Mouse (Mus musculus) E14TG2a.4 (cell line): ENCODE measurements around the gene Ush2a.

ENCODE experiments used
- H3K27me3 ChIP-seq: 2 replicates; pipeline ENCODE4 v1.6.1; 2014; ENCODE audit warnings: low read length, control low read depth; ENCODE audit not compliant: insufficient read depth
- H3K36me3 ChIP-seq: 2 replicates; pipeline ENCODE4 v1.6.1; 2014; ENCODE audit warnings: low read length, control low read depth; ENCODE audit not compliant: insufficient read depth
- H3K4me1 ChIP-seq: replicated peaks from 2 replicates; pipeline ENCODE4 v1.6.1; 2014; ENCODE audit warnings: low read depth, low read length, control low read depth
- H3K4me3 ChIP-seq: replicated peaks from 2 replicates; pipeline ENCODE4 v1.5.1; 2014; ENCODE audit warnings: mild to moderate bottlenecking, low read length
- H3K9me3 ChIP-seq: 2 replicates; pipeline ENCODE4 v1.6.1; 2014; ENCODE audit warnings: low read length, control low read depth
- CTCF ChIP-seq: conservative IDR thresholded peaks from 2 replicates; pipeline ENCODE4 v1.5.1; 2014; ENCODE audit warnings: low read length
- NANOG ChIP-seq: IDR thresholded peaks from 2 replicates; pipeline ENCODE4 v1.6.1; 2014; ENCODE audit warnings: borderline replicate concordance, low read length, mixed read lengths
- POU5F1 ChIP-seq: IDR thresholded peaks from 2 replicates; pipeline ENCODE4 v1.6.1; 2014; ENCODE audit warnings: low read length, borderline replicate concordance

Gene Ush2a

DNA sequence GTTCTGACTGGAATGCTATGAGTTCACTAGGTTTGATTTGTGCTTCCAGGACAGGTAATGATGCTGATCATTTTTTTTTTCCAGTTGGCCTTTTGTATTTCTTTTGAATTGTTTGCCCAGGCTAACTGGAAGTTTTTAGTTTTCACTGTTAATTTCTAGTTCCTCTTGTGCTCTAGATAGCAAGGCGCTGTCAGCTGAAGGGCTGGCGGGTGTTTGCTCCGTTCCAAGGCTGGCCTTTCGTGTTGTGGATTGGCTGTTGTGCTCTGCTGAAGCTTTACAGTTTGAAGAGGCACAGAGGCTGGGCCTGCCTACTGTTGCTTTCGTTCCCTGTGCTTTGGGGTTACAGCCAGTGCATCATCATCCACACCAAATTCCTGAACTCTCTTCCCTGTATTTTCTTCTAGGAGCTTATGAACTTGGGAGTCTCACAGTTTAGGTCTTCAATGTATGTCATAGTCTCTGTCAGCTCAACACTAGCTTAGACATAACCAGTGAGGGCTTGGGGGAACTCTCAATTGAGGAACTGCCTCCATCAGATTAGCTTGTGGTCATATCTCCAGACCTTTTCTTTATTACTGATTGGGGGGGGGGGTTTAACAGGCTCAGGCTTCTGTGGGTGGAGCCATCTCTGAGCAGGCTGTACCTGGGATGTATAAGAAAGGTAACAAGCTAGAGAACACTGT is 575.9 kb downstream of the Ush2a start:
- TF ChIP-seq NANOG (no peak), CTCF (no peak), POU5F1 (no peak)
- Histone ChIP-seq H3K4me3 (no peak overlapping the region), H3K4me1 (no peaks in the 10 kb centered on the region), H3K27me3 (no peaks in the 10 kb centered on the region), H3K9me3 (no peaks in the 10 kb centered on the region), H3K36me3 (no peaks in the 10 kb centered on the region)

- no peaks in the 10 kb centered on the region for H3K36me3 ChIP-seq
- TF ChIP-seq CTCF, result no peak
- TF ChIP-seq NANOG, result no peak
- TF ChIP-seq POU5F1, result no peak
- H3K4me1 ChIP-seq, result peaks cover 6% of the 10 kb centered on the region
- no peaks in the 10 kb centered on the region for H3K27me3 ChIP-seq
- no peaks in the 10 kb centered on the region for H3K9me3 ChIP-seq
- no peak overlapping the region for H3K4me3 ChIP-seq
Observed at GRCm38 (mm10) chr1:188847242-188847641, 585.4 kb downstream of the Ush2a start.

DNA sequence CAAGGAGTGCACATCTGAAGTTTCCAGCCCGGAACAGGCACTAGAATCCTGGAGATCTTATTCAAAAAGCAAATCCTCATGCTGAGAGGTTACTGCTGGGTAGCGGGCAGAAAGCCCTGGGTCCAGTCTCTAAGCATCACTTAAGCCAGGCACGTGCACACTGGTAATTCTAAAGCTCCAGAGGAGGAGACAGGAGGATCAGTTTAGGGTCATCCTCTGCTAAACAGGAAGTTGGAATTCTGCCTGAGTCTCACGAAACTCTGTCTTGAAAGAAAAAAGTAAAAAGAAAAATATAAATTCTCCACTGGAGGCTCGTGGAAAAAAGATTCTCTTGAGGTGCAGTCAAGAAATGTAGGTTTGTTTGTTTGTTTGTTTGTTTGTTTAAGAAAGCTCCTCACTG is 591.0 kb downstream of the Ush2a start:
- no peak for TF ChIP-seq CTCF
- TF ChIP-seq POU5F1, result no peak
- no peak for TF ChIP-seq NANOG
- Histone ChIP-seq H3K4me1 (peaks cover 32% of the 10 kb centered on the region), H3K9me3 (no peaks in the 10 kb centered on the region), H3K36me3 (no peaks in the 10 kb centered on the region), H3K27me3 (no peaks in the 10 kb centered on the region), H3K4me3 (no peak overlapping the region)

GRCm38 (mm10) chr1:188854240-188854639 is 592.4 kb downstream of the Ush2a start:
- TF ChIP-seq NANOG (peak; percentile 32; the same call in 1 of the 2 replicates), POU5F1 (peak; percentile 91), CTCF (no peak)
- no peaks in the 10 kb centered on the region for H3K36me3 ChIP-seq
- no peaks in the 10 kb centered on the region for H3K27me3 ChIP-seq
- H3K9me3 ChIP-seq, result no peaks in the 10 kb centered on the region
- H3K4me3 ChIP-seq, result 0 out of 2 replicates have a peak overlapping the region, but pooled peaks have one; percentile 7
- peaks cover 32% of the 10 kb centered on the region for H3K4me1 ChIP-seq

DNA sequence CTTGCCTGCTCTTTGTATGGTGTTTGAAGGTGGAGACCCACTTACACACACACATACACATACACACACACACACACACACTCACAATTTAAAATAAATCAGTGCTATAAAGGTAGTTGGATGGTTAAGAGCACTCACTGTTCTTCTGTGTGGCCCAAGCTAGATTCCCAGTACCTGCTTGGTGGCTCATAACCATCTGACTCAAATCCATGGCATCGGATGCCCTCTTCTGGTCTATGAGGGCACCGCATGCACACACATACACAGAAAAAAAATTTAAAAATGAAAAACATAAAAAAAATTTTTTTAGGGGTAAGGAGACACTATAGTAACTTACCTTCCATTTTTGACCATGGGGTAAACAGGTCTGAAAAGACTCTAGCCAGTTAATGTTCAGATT is 593.2 kb downstream of the Ush2a start:
- no peaks in the 10 kb centered on the region for H3K27me3 ChIP-seq
- peaks cover 32% of the 10 kb centered on the region for H3K4me1 ChIP-seq
- H3K9me3 ChIP-seq, result no peaks in the 10 kb centered on the region
- TF ChIP-seq CTCF, result peak; percentile 33; the same call in 1 of the 2 replicates
- no peak for TF ChIP-seq NANOG
- no peaks in the 10 kb centered on the region for H3K36me3 ChIP-seq
- no peak overlapping the region for H3K4me3 ChIP-seq

GRCm38 (mm10) chr1:188859718-188860117 is 597.9 kb downstream of the Ush2a start:
- Histone ChIP-seq H3K4me1 (peaks cover 9% of the 10 kb centered on the region), H3K4me3 (no peak overlapping the region)
- TF ChIP-seq POU5F1, result no peak
- TF ChIP-seq CTCF, result no peak
- no peak for TF ChIP-seq NANOG

DNA sequence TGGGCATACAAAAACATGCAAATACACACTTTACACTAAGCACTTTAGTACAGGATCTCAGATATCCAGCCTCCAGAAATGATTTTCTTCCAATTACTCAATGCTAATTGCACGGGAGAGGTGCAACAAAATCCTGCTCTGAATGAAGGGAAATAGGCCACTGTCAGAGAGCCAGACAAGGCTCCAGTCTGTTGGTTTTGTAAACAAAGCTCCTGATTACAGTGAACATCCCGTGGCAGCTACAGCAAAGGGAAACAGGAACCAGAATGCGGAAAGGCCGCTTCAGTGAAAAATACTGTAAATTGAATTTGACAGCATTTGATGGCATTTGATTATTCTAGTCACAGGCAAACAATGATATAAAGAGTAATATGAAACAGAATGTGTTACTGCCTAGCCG is 604.1 kb downstream of the Ush2a start:
- Histone ChIP-seq H3K4me1 (no peaks in the 10 kb centered on the region), H3K4me3 (no peak overlapping the region), H3K27me3 (no peaks in the 10 kb centered on the region), H3K9me3 (no peaks in the 10 kb centered on the region), H3K36me3 (no peaks in the 10 kb centered on the region)
- TF ChIP-seq CTCF (no peak), POU5F1 (no peak), NANOG (no peak)

More at GRCm38 (mm10) chr1:188859718-188860117, 597.9 kb downstream of the Ush2a start:
- Histone ChIP-seq H3K9me3 (no peaks in the 10 kb centered on the region), H3K27me3 (no peaks in the 10 kb centered on the region), H3K36me3 (no peaks in the 10 kb centered on the region)

DNA sequence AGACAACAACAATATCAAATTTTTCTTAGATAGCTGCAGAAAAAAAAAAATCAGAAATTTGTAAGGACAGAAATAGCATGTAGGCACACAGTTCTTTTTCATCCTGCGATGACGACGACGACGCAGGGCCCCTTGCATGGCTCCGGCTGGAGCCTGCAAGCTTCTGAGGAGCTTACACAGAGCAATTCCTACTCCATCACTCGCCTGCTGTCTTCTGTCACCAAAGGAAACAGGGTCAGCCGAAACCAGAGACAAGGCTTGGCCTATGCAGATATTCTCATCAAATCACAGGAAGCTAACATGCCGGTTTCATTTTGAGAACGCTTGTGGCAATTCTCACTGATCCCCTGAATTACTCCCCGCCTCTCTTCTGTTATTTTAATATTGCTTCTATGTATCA is 604.7 kb downstream of the Ush2a start:
- Histone ChIP-seq H3K27me3 (no peaks in the 10 kb centered on the region), H3K4me1 (no peaks in the 10 kb centered on the region), H3K4me3 (no peak overlapping the region), H3K9me3 (no peaks in the 10 kb centered on the region), H3K36me3 (no peaks in the 10 kb centered on the region)
- TF ChIP-seq NANOG (no peak), CTCF (no peak)

- no peaks in the 10 kb centered on the region for H3K36me3 ChIP-seq
- no peak overlapping the region for H3K4me3 ChIP-seq
- H3K4me1 ChIP-seq, result no peaks in the 10 kb centered on the region
- no peaks in the 10 kb centered on the region; the same call in 1 of the 2 replicates for H3K27me3 ChIP-seq
- H3K9me3 ChIP-seq, result no peaks in the 10 kb centered on the region
- TF ChIP-seq NANOG (no peak), POU5F1 (no peak), CTCF (no peak)
Observed at GRCm38 (mm10) chr1:188878531-188879055, 616.8 kb downstream of the Ush2a start.
